ENCODE assay signal across 13 mouse cellular contexts in the genomic region with DNA sequence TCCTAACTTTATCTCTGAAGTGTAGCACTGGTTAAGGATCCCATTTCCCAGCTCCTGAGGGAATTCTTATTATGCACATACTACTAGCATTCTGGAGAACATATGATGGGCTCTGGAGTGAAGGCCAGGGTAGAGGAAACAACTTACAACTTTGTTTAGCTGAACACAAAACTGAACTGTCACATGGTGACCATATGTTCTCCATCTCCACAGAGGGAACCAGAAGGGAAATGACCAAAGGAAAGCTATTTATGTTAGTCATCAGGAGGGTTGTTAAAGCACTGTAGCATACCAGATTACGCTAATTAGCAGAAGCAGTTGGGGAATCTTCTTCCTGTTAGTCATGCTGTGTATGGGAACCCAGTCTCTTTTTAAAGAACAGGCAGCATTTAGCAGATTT.
DNase-seq lines count a peak whose midpoint lies in the region; ATAC-seq and TF ChIP-seq lines count a peak whose summit lies in the region.
"Had no signal": no experiment of that assay in that cellular context is flagged by ENCODE, and none has a peak within 500 bp of the region (broad histone marks: within the 10 kb centered on the region; RNA-seq: fewer than 3 reads in every experiment).

No protein-coding gene starts in this region.

- no peak overlapping the region for H3K27ac ChIP-seq in embryonic facial prominence, embryonic 11.5 days (replicated peaks; ENCODE audit: low read depth, low read length)
- H3K27ac ChIP-seq in embryonic facial prominence, embryonic 10.5 days (replicated peaks) = no peak overlapping the region
- no peak overlapping the region for H3K27ac ChIP-seq in limb, embryonic 11.5 days (replicated peaks; ENCODE audit: low read depth, low read length)
- H3K27ac ChIP-seq in limb, embryonic 10.5 days = no peak overlapping the region
- no peak overlapping the region for H3K27ac ChIP-seq in embryonic facial prominence, embryonic 14.5 days (replicated peaks; ENCODE audit: low read depth, low read length)
- H3K27ac ChIP-seq: liver, embryonic 15.5 days had no signal

- no peaks in the 10 kb centered on the region for H3K36me3 ChIP-seq in embryonic facial prominence, embryonic 11.5 days (replicated peaks; ENCODE audit: control insufficient read depth, insufficient read depth, low read depth, low read length)
- H3K36me3 ChIP-seq in embryonic facial prominence, embryonic 10.5 days (replicated peaks) = no peaks in the 10 kb centered on the region
- H3K36me3 ChIP-seq in limb, embryonic 11.5 days (ENCODE audit: control insufficient read depth, insufficient read depth, low read length) = no peaks in the 10 kb centered on the region
- H3K36me3 ChIP-seq in limb, embryonic 10.5 days = no peaks in the 10 kb centered on the region
- no peaks in the 10 kb centered on the region for H3K36me3 ChIP-seq in embryonic facial prominence, embryonic 14.5 days (ENCODE audit: control insufficient read depth, insufficient read depth, low read length)
- H3K36me3 ChIP-seq in myocyte (ENCODE audit: control insufficient read depth, insufficient read depth) = no peaks in the 10 kb centered on the region
- H3K36me3 ChIP-seq: liver, embryonic 15.5 days had no signal

- H3K4me1 ChIP-seq in embryonic facial prominence, embryonic 11.5 days (ENCODE audit: control insufficient read depth, insufficient read depth, low read length) = no peaks in the 10 kb centered on the region
- peaks cover 7% of the 10 kb centered on the region; the same call in 1 of the 2 replicates for H3K4me1 ChIP-seq in embryonic facial prominence, embryonic 10.5 days
- H3K4me1 ChIP-seq in limb, embryonic 11.5 days (ENCODE audit: control insufficient read depth, insufficient read depth, low read length) = no peaks in the 10 kb centered on the region
- peaks cover 13% of the 10 kb centered on the region for H3K4me1 ChIP-seq in limb, embryonic 10.5 days
- H3K4me1 ChIP-seq in embryonic facial prominence, embryonic 14.5 days (ENCODE audit: control insufficient read depth, insufficient read depth, low read length) = no peaks in the 10 kb centered on the region
- H3K4me1 ChIP-seq: liver, embryonic 15.5 days had no signal

- no peaks in the 10 kb centered on the region for H3K9me3 ChIP-seq in embryonic facial prominence, embryonic 11.5 days (replicated peaks; ENCODE audit: control insufficient read depth, low read length)
- no peaks in the 10 kb centered on the region for H3K9me3 ChIP-seq in embryonic facial prominence, embryonic 10.5 days
- H3K9me3 ChIP-seq in limb, embryonic 11.5 days (ENCODE audit: control insufficient read depth, low read length) = no peaks in the 10 kb centered on the region
- H3K9me3 ChIP-seq in limb, embryonic 10.5 days (replicated peaks) = no peaks in the 10 kb centered on the region
- no peaks in the 10 kb centered on the region for H3K9me3 ChIP-seq in embryonic facial prominence, embryonic 14.5 days (ENCODE audit: control insufficient read depth, low read length)
- H3K9me3 ChIP-seq: liver, embryonic 15.5 days had no signal

- no peak overlapping the region for H3K4me2 ChIP-seq in embryonic facial prominence, embryonic 11.5 days (ENCODE audit: low read depth, low read length)
- H3K4me2 ChIP-seq in limb, embryonic 11.5 days (ENCODE audit: low read depth, severe bottlenecking) = no peak overlapping the region
- H3K4me2 ChIP-seq in embryonic facial prominence, embryonic 14.5 days (ENCODE audit: low read depth, low read length) = no peak overlapping the region
- H3K4me2 ChIP-seq in myocyte (ENCODE audit: low read depth) = peak overlapping the region; percentile 12
- H3K4me2 ChIP-seq: liver, embryonic 15.5 days had no signal

- ATAC-seq in embryonic facial prominence, embryonic 11.5 days (replicated peaks; ENCODE audit: insufficient number of reproducible peaks, low FRiP score, low TSS enrichment, low read depth) = no peak
- peak; percentile 68; the same call in 1 of the 2 replicates for ATAC-seq in limb, embryonic 11.5 days (ENCODE audit: insufficient number of reproducible peaks, low FRiP score, low TSS enrichment, low read depth)
- peak; percentile 74 for ATAC-seq in embryonic facial prominence, embryonic 14.5 days (ENCODE audit: low read depth)
- no peak for ATAC-seq in cerebellum, adult (ENCODE audit: insufficient number of reproducible peaks, low FRiP score, low TSS enrichment)

- WGBS in embryonic facial prominence, embryonic 11.5 days = 26% methylated on average over 1 of the region's 1 CpGs
- 50% methylated on average over 1 of the region's 1 CpGs for WGBS in embryonic facial prominence, embryonic 10.5 days
- 18% methylated on average over 1 of the region's 1 CpGs for WGBS in limb, embryonic 11.5 days
- 20% methylated on average over 1 of the region's 1 CpGs for WGBS in limb, embryonic 10.5 days
- 32% methylated on average over 1 of the region's 1 CpGs for WGBS in embryonic facial prominence, embryonic 14.5 days

- no peak overlapping the region for H3K4me3 ChIP-seq in embryonic facial prominence, embryonic 11.5 days (ENCODE audit: low read depth, low read length)
- H3K4me3 ChIP-seq in embryonic facial prominence, embryonic 10.5 days = no peak overlapping the region
- no peak overlapping the region for H3K4me3 ChIP-seq in limb, embryonic 11.5 days (ENCODE audit: low read depth, low read length)
- H3K4me3 ChIP-seq in limb, embryonic 10.5 days = no peak overlapping the region
- H3K4me3 ChIP-seq in embryonic facial prominence, embryonic 14.5 days (ENCODE audit: low read depth, low read length) = no peak overlapping the region
- H3K4me3 ChIP-seq in myocyte = no peak overlapping the region
- H3K4me3 ChIP-seq: liver, embryonic 15.5 days had no signal

- peaks cover 47% of the 10 kb centered on the region for H3K79me2 ChIP-seq in myocyte (ENCODE audit: control insufficient read depth, insufficient read depth)

- no peak overlapping the region for H3K9ac ChIP-seq in embryonic facial prominence, embryonic 11.5 days (replicated peaks; ENCODE audit: low read length)
- H3K9ac ChIP-seq in limb, embryonic 11.5 days (ENCODE audit: low read length) = no peak overlapping the region
- H3K9ac ChIP-seq in embryonic facial prominence, embryonic 14.5 days (ENCODE audit: low read depth, low read length) = no peak overlapping the region
- H3K9ac ChIP-seq: liver, embryonic 15.5 days had no signal

- no peak for TF ChIP-seq POLR2A in myocyte (IDR thresholded peaks at IDR 0.05; ENCODE audit: insufficient read length, low read depth)

- H3ac ChIP-seq in myocyte (ENCODE audit: control insufficient read depth, insufficient read length) = no peak overlapping the region

- DNase-seq in embryonic facial prominence, embryonic 11.5 days (ENCODE audit: low spot score) = peak; percentile 49
- DNase-seq in embryonic facial prominence, embryonic 10.5 days (ENCODE audit: low spot score) = no peak
- DNase-seq in limb, embryonic 11.5 days (ENCODE audit: low spot score) = peak; percentile 23
- DNase-seq in limb, embryonic 10.5 days (ENCODE audit: low spot score) = no peak
- peak; percentile 66 for DNase-seq in embryonic facial prominence, embryonic 14.5 days (ENCODE audit: low spot score)
- no peak for DNase-seq in layer of hippocampus, adult 18-20 months (ENCODE audit: low spot score in 2 of 2)
- DNase-seq: adrenal gland, postnatal 36 days; cerebellum, adult 11-12 months; heart, adult 18-20 months; thymus, postnatal 36 days had no signal

- H3K27me3 ChIP-seq in embryonic facial prominence, embryonic 11.5 days (ENCODE audit: control insufficient read depth, insufficient read depth, low read length) = no peaks in the 10 kb centered on the region
- no peaks in the 10 kb centered on the region for H3K27me3 ChIP-seq in embryonic facial prominence, embryonic 10.5 days (replicated peaks; ENCODE audit: low read depth, poor library complexity, severe bottlenecking)
- H3K27me3 ChIP-seq in limb, embryonic 11.5 days (ENCODE audit: control insufficient read depth, insufficient read depth, low read length) = no peaks in the 10 kb centered on the region
- no peaks in the 10 kb centered on the region for H3K27me3 ChIP-seq in limb, embryonic 10.5 days (ENCODE audit: low read depth, poor library complexity, severe bottlenecking)
- H3K27me3 ChIP-seq in embryonic facial prominence, embryonic 14.5 days (replicated peaks; ENCODE audit: control insufficient read depth, insufficient read depth, low read length) = no peaks in the 10 kb centered on the region
- H3K27me3 ChIP-seq in myocyte (ENCODE audit: control insufficient read depth, insufficient read depth, insufficient read length) = no peaks in the 10 kb centered on the region
- H3K27me3 ChIP-seq: liver, embryonic 15.5 days had no signal

TF ChIP-seq in myocyte, 11 proteins besides CTCF, POLR2A, EP300 and RAD21:
- TF ChIP-seq MYOG (IDR thresholded peaks at IDR 0.05; ENCODE audit: control insufficient read depth in 1 of 3, insufficient read depth in 1 of 3, insufficient read length in 2 of 3, low read depth in 2 of 3) = no peak
- TF ChIP-seq REST (IDR thresholded peaks at IDR 0.05; ENCODE audit: insufficient read depth, insufficient read length) = no peak
- no peak for TF ChIP-seq USF1 (IDR thresholded peaks at IDR 0.05; ENCODE audit: low read depth)
- no peak for TF ChIP-seq MYOD1 (IDR thresholded peaks at IDR 0.05; ENCODE audit: control insufficient read depth in 1 of 3, insufficient read length in 2 of 3, low read depth in 2 of 3)
- no peak for TF ChIP-seq TCF3 (IDR thresholded peaks at IDR 0.05; ENCODE audit: insufficient read length, low read depth)

Comparison
In these comparisons a context has a peak if more than half of its experiments do, and no peak if none do; other contexts are left out.
1. ATAC-seq: peak in limb, embryonic 11.5 days (single experiment) and embryonic facial prominence, embryonic 14.5 days (single experiment); none in embryonic facial prominence, embryonic 11.5 days (single experiment) and cerebellum, adult (single experiment).
2. DNase-seq: peak in embryonic facial prominence, embryonic 11.5 days (single experiment), limb, embryonic 11.5 days (single experiment) and embryonic facial prominence, embryonic 14.5 days (single experiment); none in embryonic facial prominence, embryonic 10.5 days (single experiment), limb, embryonic 10.5 days (single experiment) and layer of hippocampus, adult 18-20 months (0 of 2).